Mouse (Mus musculus): Measurements from ENCODE around the gene Sipa1l1. TPM values are rescaled to one million over a fixed set of nuclear protein-coding genes. Genes with fewer than 3 reads are reported as not detected.

Gene Sipa1l1
- polyA plus RNA-seq, 1 experiment from 2014 or later, result 25.6 TPM

DNA sequence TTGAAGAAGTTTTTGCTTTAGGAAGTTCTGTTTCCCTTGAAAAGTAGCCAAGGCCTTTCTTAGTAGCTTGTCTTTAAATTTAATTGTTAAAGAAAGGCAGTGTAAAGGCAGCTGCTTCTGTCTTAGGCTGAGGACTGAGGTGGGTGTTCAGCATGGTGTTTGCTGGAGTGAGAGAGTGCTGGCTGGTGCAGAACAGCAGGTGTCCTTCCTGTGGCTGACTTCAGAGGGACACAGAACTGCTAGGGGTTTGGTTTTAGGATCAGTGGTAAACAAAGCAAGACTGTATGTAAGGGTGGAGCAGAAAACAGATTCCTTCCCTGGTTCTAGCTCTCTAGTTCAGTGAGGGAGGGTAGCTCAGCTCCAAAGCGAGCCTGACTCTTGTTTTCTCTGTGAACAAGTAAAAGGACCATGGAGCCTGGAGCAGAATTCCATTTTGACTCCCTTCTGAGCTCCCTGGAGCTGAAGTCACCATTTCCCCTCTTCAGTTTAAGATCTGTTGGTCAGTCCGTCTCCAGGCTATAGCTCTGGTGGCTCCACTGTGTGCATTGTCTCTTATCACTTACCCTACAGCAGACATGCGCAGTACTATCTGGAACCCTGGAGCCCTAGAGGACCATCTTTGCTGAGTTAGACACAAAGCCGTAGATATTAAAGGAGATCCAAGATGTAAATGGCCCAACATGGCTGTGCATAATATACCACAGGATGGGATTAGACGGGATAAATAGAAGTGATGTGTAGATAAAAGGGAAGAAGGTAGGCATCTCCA is 95.1 kb downstream of the Sipa1l1 start:
- Histone ChIP-seq H3K4me2 (replicated peaks) (no peak overlapping the region), H3K27ac (replicated peaks) (no peak overlapping the region), H3K27me3 (no peaks in the 10 kb centered on the region), H3K9me3 (no peaks in the 10 kb centered on the region), H3K36me3 (no peaks in the 10 kb centered on the region), H3K4me3 (no peak overlapping the region), H3K9ac (replicated peaks) (no peak overlapping the region), H3K4me1 (0 out of 2 replicates have a peak, but pooled peaks cover 5% of the 10 kb centered on the region)
- no peak for ATAC-seq (replicated peaks)
- 90% methylated on average over 5 of the region's 5 CpGs for WGBS

DNA sequence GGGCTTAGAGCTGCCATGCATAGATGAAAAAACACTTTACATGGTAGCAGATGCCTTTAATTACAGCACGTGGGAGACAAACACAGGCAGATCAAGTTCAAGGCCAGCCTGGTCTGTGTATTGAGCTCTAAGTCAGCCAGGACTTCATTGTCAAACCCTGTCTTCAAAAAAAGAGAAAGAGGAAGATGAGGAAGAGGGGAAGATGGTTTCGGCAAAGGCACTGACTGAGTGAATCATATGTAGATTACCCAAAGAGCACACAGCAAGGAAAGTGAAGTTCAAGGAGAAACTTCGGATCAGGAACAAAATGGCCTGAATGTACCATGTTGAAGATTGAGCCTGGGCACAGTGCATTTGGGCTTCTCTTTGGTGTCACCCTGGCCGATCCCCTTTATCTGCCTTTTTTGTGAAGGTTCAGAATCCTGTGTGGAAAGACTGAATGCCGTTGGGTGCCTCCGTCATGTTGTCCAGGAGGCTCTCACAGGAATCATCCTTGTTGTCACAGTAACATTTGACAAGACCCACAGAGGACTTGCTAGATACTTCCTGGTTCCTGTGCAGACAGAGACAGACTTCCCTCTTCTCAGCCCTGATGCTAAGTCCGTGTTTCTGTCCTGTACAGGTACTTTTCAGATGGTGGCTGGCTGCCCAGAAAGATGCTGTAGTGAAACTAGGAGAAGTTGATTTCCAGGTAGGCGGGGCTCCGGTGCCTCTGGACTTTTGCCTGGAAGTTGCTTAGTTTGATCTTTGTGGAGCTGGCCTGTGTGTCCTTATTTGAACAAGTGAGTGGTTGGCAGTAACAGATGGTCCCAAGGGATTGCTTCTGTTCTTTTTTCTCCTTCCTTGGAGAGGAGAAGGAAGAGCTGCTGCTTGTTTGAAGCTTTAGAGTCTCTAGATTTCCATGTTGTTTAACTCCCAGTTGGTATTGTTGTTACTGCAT is 96.5 kb downstream of the Sipa1l1 start:
- H3K4me2 ChIP-seq (replicated peaks), result no peak overlapping the region
- WGBS, result 89% methylated on average over 9 of the region's 9 CpGs

DNA sequence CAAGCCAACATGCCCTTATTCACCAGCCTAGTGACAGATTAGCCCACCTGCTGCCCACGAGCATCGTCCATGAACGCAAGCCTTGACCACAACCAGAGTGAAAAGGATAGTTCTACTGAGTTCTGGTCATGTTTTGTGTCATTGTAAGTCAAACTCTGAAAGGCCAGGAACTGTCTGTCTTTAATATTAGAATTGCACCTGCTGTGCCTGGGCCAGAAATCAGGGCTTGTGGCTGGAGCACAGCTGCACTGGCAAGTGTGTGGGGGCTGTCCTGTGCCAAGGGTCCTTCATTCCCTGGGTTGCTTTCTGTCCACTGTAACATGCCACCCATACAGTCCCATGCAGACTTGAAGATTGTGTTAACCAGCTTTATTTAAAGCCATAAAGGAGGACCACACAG is 102.3 kb downstream of the Sipa1l1 start:
- Histone ChIP-seq H3K4me3 (no peak overlapping the region), H3K4me2 (replicated peaks) (no peak overlapping the region), H3K27me3 (no peaks in the 10 kb centered on the region), H3K27ac (replicated peaks) (no peak overlapping the region), H3K36me3 (no peaks in the 10 kb centered on the region), H3K9me3 (no peaks in the 10 kb centered on the region), H3K4me1 (no peaks in the 10 kb centered on the region), H3K9ac (replicated peaks) (no peak overlapping the region)
- 88% methylated on average over 3 of the region's 3 CpGs for WGBS
- ATAC-seq (replicated peaks), result no peak

More for the DNA sequence above, 96.5 kb downstream of the Sipa1l1 start:
- Histone ChIP-seq H3K36me3 (no peaks in the 10 kb centered on the region), H3K4me3 (no peak overlapping the region), H3K4me1 (0 out of 2 replicates have a peak, but pooled peaks cover 5% of the 10 kb centered on the region), H3K9me3 (no peaks in the 10 kb centered on the region), H3K27ac (replicated peaks) (no peak overlapping the region), H3K27me3 (no peaks in the 10 kb centered on the region), H3K9ac (replicated peaks) (no peak overlapping the region)
- no peak for ATAC-seq (replicated peaks)

DNA sequence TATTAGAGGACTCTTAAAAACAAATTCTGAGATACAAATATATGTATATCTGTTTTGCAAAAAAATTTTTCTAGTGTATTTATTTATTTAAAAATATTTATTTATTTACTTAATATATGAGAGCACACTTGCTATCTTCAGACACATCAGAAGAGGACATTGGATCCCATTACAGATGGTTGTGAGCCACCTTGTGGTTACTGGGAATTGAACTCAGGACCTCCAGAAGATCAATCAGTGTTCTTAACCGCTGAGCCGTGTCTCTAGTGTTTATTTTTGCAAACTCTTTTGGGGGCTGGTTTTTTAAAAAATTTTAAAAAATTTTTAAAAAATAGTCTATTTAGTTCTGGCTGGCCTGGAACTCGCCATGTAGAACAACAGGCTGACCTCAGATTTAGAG is 104.4 kb downstream of the Sipa1l1 start:
- Histone ChIP-seq H3K4me1 (no peaks in the 10 kb centered on the region), H3K27me3 (no peaks in the 10 kb centered on the region), H3K9me3 (no peaks in the 10 kb centered on the region), H3K9ac (replicated peaks) (no peak overlapping the region), H3K36me3 (no peaks in the 10 kb centered on the region), H3K4me3 (no peak overlapping the region), H3K27ac (replicated peaks) (no peak overlapping the region), H3K4me2 (replicated peaks) (no peak overlapping the region)
- no peak for ATAC-seq (replicated peaks)
- 91% methylated on average over 3 of the region's 3 CpGs for WGBS

DNA sequence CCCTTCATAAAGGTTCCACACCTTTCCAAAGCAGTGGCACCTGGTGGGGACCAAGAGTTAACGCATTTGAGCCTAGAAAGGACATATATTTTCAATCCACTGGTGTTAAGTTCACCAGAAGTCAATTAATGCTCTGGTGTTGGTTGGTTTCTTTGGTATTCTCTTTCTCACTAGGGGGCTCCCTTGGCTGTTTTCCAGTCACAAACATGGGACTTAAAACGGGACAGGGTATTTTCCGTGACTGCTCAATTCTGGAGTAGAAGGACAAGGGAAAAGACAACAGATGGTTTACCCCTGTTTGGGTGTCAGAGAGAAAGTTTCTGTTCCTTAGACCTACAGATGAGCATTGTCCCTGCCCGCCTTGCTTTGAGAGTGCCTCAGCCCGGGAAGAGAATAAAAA is 105.5 kb downstream of the Sipa1l1 start:
- H3K27ac ChIP-seq (replicated peaks), result no peak overlapping the region
- no peaks in the 10 kb centered on the region for H3K27me3 ChIP-seq
- H3K9me3 ChIP-seq, result no peaks in the 10 kb centered on the region
- ATAC-seq (replicated peaks), result no peak
- H3K4me3 ChIP-seq, result no peak overlapping the region
- H3K4me1 ChIP-seq, result no peaks in the 10 kb centered on the region
- H3K4me2 ChIP-seq (replicated peaks), result no peak overlapping the region
- H3K9ac ChIP-seq (replicated peaks), result no peak overlapping the region
- no peaks in the 10 kb centered on the region for H3K36me3 ChIP-seq
- WGBS, result 70% methylated on average over 5 of the region's 5 CpGs

DNA sequence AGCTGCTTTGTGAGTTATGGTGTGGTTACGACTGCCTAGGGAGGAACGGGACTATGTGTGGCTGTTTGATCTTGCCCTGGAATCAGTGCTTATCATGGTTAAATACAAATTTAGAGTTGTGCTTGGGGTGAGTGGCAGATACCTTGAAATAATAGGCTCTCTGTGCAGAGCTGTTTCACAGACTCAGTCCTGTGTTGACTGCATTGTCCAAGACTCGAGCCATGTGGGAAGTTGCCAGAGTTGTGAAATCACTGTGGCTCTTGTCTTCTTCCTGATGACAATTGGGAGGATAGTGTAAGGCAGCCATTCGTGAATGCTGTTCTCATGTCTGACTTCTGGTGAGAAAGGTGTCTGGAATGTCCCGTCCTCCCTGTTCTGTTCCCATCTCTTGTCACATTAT is 106.6 kb downstream of the Sipa1l1 start:
- H3K9ac ChIP-seq (replicated peaks), result no peak overlapping the region
- no peaks in the 10 kb centered on the region for H3K36me3 ChIP-seq
- no peak overlapping the region for H3K27ac ChIP-seq (replicated peaks)
- ATAC-seq (replicated peaks), result no peak
- H3K4me1 ChIP-seq, result no peaks in the 10 kb centered on the region
- no peak overlapping the region for H3K4me3 ChIP-seq
- H3K4me2 ChIP-seq (replicated peaks), result no peak overlapping the region
- H3K9me3 ChIP-seq, result no peaks in the 10 kb centered on the region
- 60% methylated on average over 5 of the region's 5 CpGs for WGBS
- no peaks in the 10 kb centered on the region for H3K27me3 ChIP-seq

DNA sequence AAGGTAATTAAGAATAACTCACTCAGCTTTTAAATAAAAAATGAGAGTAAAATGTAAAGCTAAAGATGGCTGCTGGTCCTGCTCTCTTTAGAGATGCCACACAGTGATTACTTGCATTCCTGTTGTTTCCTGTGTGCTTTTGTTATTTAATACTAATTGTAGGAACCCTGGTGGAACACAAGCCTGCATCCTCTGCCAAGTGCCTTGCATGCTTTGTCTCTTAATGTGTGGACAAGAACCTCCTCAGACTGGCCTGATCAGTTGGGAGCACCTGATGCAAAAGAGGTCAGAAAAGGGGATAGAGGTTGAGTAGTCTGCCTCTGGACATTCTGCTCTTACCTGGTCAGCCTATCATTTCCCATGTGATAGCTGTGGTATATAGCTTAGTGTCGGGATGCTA is 107.5 kb downstream of the Sipa1l1 start:
- Histone ChIP-seq H3K36me3 (no peaks in the 10 kb centered on the region), H3K4me3 (no peak overlapping the region), H3K27ac (replicated peaks) (no peak overlapping the region), H3K27me3 (no peaks in the 10 kb centered on the region), H3K9ac (replicated peaks) (no peak overlapping the region), H3K4me1 (no peaks in the 10 kb centered on the region), H3K9me3 (no peaks in the 10 kb centered on the region), H3K4me2 (replicated peaks) (no peak overlapping the region)
- 100% methylated on average over 1 of the region's 1 CpGs for WGBS
- no peak for ATAC-seq (replicated peaks)

DNA sequence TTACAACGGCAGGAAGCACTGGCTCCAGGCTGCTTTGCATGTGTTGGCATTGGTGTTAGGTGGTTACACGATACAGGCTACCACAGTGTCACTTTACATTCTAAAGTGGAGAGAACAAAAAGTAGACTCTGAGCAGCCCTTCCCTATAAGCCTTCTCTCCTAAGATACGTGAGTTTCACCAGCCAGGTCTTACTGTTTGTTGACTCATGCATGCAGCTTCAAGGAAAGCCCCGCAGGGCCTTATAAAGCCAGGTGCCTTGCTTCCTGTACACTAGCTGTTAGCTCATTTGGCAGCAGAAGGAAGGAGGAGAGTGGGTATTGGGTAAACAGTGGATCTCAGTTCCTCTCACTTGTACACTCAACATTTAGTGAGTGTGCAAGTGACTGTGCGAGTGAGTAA is 115.5 kb downstream of the Sipa1l1 start:
- Histone ChIP-seq H3K9ac (replicated peaks) (no peak overlapping the region), H3K4me1 (peaks cover 5% of the 10 kb centered on the region), H3K27me3 (no peaks in the 10 kb centered on the region), H3K4me3 (no peak overlapping the region), H3K9me3 (no peaks in the 10 kb centered on the region), H3K27ac (replicated peaks) (no peak overlapping the region), H3K4me2 (replicated peaks) (no peak overlapping the region), H3K36me3 (no peaks in the 10 kb centered on the region)
- WGBS, result 88% methylated on average over 5 of the region's 5 CpGs
- ATAC-seq (replicated peaks), result no peak

DNA sequence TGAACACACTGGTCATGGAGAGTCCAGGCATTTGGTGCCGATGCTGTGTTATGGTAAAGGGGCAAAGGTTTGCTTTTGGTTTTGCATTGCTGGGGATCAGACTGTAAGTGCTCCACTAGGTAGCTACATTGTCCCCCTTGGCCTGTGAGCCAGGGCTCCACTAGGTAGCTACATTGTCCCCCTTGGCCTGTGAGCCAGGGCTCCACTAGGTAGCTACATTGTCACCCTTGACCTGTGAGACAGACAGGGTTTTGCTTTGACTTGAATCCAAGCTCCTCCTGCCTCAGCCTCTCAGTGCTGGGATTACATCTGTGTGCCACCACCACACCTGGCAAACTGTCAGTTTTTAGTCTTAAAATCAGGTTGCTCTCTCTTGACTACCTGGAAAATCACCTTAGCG is 115.9 kb downstream of the Sipa1l1 start:
- no peak overlapping the region for H3K27ac ChIP-seq (replicated peaks)
- H3K36me3 ChIP-seq, result no peaks in the 10 kb centered on the region
- H3K9ac ChIP-seq (replicated peaks), result no peak overlapping the region
- H3K9me3 ChIP-seq, result no peaks in the 10 kb centered on the region
- no peak for ATAC-seq (replicated peaks)
- H3K4me1 ChIP-seq, result peaks cover 5% of the 10 kb centered on the region
- WGBS, result 97% methylated on average over 2 of the region's 2 CpGs
- H3K4me3 ChIP-seq, result no peak overlapping the region
- no peak overlapping the region for H3K4me2 ChIP-seq (replicated peaks)
- H3K27me3 ChIP-seq, result no peaks in the 10 kb centered on the region

DNA sequence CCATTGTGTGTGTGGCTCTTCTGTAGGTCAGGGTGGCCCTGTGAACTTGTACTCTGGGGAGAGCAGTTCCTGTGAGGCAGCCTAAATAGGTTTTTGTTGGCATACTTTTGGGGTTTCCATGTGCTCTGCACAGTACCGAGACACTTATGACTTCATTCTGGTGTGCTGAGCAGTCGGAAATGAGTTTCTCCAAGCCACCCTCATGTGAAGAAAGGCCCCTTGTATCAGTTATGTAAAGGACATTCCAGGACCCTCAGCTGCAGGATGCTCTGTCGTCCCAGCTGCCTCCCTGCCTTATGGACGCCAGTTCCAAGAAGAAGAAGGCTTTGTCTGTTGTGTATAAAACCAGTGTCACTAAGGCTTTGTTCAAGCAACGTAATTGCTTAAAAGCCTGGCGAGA is 116.9 kb downstream of the Sipa1l1 start:
- peaks cover 5% of the 10 kb centered on the region for H3K4me1 ChIP-seq
- H3K27ac ChIP-seq (replicated peaks), result peak overlapping the region; percentile 2; the same call in 1 of the 2 replicates
- no peaks in the 10 kb centered on the region for H3K36me3 ChIP-seq
- H3K9me3 ChIP-seq, result no peaks in the 10 kb centered on the region
- H3K4me3 ChIP-seq, result no peak overlapping the region
- H3K4me2 ChIP-seq (replicated peaks), result no peak overlapping the region
- no peak overlapping the region for H3K9ac ChIP-seq (replicated peaks)
- 31% methylated on average over 6 of the region's 6 CpGs for WGBS
- H3K27me3 ChIP-seq, result no peaks in the 10 kb centered on the region
- no peak for ATAC-seq (replicated peaks)

DNA sequence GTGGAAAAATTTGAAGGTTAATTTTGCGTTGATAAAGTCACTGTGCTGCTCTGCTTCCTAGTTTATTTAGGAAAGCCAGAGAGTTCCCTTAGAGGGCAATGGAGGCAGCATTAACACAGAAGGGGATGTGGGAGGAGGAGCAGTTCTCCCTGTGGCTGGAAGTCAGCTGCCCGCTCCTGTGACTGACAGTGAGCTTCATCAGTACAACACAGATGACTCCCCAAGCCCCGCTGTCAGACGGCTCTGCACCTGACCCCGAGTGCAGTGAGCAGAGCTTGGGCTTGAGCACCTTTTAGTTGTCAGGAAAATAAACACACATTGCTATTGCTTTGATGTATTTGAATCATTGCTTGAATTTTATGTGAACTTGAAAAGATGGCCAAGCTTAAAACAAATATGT is 117.7 kb downstream of the Sipa1l1 start:
- 75% methylated on average over 5 of the region's 5 CpGs for WGBS
- Histone ChIP-seq H3K27me3 (no peaks in the 10 kb centered on the region), H3K27ac (replicated peaks) (no peak overlapping the region), H3K36me3 (no peaks in the 10 kb centered on the region), H3K9ac (replicated peaks) (no peak overlapping the region), H3K4me2 (replicated peaks) (no peak overlapping the region), H3K4me1 (peaks cover 5% of the 10 kb centered on the region), H3K9me3 (no peaks in the 10 kb centered on the region), H3K4me3 (no peak overlapping the region)
- no peak for ATAC-seq (replicated peaks)

DNA sequence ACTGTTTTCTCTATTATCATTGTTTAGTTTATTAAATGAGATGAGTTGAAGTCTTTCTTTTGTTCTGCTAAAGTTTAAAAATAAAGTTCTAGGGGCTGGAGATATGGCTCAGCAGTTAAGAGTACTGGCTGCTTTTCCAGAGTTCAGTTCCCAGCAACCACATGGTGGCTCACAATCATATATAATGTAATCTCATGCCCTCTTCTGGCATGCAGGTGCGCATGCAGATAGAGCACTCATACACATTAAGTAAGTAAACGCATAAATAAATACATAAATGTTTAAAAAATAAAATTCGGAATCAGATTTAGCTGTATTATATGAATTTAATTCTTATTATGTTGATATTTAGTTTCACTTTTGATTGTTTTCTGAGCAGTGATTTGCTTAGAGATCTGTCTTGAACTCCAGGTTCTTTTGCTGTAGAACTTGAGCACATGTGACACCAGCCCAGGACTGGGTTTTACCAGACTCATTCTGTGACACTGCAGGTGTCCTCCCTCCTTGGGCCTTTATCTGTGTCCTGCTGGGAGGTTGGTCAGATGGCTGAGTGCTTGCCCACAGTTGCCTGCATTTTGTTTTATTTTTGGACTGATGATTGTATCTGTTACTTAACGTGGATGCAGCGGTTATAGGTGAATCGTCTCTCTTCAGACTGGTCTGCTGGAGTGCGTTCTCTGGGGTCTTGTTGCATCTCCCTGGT is 124.6 kb downstream of the Sipa1l1 start:
- Histone ChIP-seq H3K4me2 (replicated peaks) (no peak overlapping the region), H3K36me3 (no peaks in the 10 kb centered on the region), H3K27ac (replicated peaks) (no peak overlapping the region), H3K9me3 (no peaks in the 10 kb centered on the region), H3K27me3 (no peaks in the 10 kb centered on the region), H3K4me3 (no peak overlapping the region), H3K4me1 (no peaks in the 10 kb centered on the region), H3K9ac (replicated peaks) (no peak overlapping the region)
- 91% methylated on average over 7 of the region's 7 CpGs for WGBS
- ATAC-seq (replicated peaks), result no peak

Measured in forebrain, embryonic 15.5 days (tissue).